Mouse (Mus musculus): ENCODE results near the gene St5. TPM values are rescaled to one million over a fixed set of nuclear protein-coding genes. Genes with fewer than 3 reads are reported as not detected.

Gene St5
- polyA plus RNA-seq (2012; rRNA removed), result 35.8 and 51.2 TPM in 2 replicates

- DNase-seq (ENCODE audit: low read depth), result no peak
Observed at GRCm38 (mm10) chr7:109703190-109704015, at the start of gene St5, which contains the start of gene Akip1. TSS of gene St5 (minus strand) at chr7:109703605. TSS of gene Akip1 (plus strand) at chr7:109703690.

GRCm38 (mm10) chr7:109752008-109752925, 48.9 kb upstream of the St5 start, which contains the start of gene Tmem9b:
TSS of gene Tmem9b (minus strand) at chr7:109752875.
- no peak for DNase-seq (ENCODE audit: low read depth)

DNA sequence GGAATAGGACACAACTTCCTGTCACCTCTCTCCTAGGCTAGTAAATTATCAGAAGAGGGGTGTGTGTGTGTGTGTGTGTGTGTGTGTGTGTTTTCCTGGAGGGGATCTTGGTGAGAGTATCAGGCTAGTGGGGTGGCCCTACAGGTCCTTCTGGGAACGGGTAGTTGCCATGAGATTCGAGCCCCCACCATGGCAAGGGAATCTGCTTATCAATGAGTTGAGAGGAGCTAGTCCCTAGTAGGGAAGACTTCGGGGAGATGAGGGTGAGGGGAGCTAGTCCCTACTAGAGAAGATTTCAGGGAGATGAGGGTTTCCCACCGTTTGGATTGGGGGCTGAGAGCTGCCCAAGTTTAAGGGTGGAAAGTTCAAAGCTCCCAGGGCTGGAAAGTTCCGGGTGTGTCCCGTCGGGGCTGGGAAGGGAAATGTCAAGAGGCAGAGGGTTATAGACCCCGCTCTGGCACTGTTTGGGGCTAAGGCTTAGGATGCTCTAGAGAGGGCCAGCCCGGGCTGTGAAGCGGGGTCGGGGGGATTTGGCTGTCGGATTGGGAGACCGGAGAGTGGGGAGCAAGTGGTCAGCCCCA, 48.1 kb upstream of the St5 start:
- DNase-seq (ENCODE audit: low read depth), result no peak

- no peak for DNase-seq (ENCODE audit: low read depth)
Observed at GRCm38 (mm10) chr7:109747747-109748146, 44.3 kb upstream of the St5 start.

- no peak for DNase-seq (ENCODE audit: low read depth)
Observed at GRCm38 (mm10) chr7:109741703-109742102, 38.3 kb upstream of the St5 start.

- DNase-seq (ENCODE audit: low read depth), result no peak
Observed at GRCm38 (mm10) chr7:109741060-109741459, 37.7 kb upstream of the St5 start.

- DNase-seq (ENCODE audit: low read depth), result no peak
Observed at GRCm38 (mm10) chr7:109739822-109740370, 36.5 kb upstream of the St5 start.

DNA sequence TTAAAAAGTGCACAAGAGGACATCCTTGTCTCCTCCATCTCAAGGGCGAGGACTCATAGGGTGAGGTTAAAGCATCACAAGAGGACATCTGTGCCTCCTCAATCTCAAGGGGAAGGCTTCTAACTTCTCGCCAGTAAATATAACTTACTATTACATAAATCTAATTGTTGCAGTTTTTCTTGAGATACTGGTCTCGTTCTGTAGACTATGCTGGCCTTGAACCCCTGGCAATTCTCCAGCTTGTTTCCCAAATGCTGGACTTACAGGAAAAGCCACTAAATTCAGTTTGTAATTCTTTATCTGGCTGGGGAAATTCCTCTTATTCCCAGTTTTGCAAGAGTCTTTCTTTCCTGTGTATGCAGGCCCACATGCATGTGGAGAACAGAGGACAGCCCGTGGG, 31.4 kb upstream of the St5 start:
- DNase-seq (ENCODE audit: low read depth), result no peak

- DNase-seq (ENCODE audit: low read depth), result no peak
Observed at GRCm38 (mm10) chr7:109731626-109732025, 28.2 kb upstream of the St5 start, which contains the start of gene Ascl3. TSS of gene Ascl3 (minus strand) at chr7:109731726.

GRCm38 (mm10) chr7:109723697-109724096, 20.3 kb upstream of the St5 start, which contains the start of gene BC051019:
TSS of gene BC051019 (minus strand) at chr7:109723850.
- DNase-seq (ENCODE audit: low read depth), result no peak

GRCm38 (mm10) chr7:109723114-109723513, 19.7 kb upstream of the St5 start:
- DNase-seq (ENCODE audit: low read depth), result no peak

GRCm38 (mm10) chr7:109722618-109723017, 19.2 kb upstream of the St5 start:
- DNase-seq (ENCODE audit: low read depth), result no peak

GRCm38 (mm10) chr7:109719286-109719685, 15.9 kb upstream of the St5 start:
- no peak for DNase-seq (ENCODE audit: low read depth)

GRCm38 (mm10) chr7:109713434-109713982, 10.1 kb upstream of the St5 start:
- no peak for DNase-seq (ENCODE audit: low read depth)

DNA sequence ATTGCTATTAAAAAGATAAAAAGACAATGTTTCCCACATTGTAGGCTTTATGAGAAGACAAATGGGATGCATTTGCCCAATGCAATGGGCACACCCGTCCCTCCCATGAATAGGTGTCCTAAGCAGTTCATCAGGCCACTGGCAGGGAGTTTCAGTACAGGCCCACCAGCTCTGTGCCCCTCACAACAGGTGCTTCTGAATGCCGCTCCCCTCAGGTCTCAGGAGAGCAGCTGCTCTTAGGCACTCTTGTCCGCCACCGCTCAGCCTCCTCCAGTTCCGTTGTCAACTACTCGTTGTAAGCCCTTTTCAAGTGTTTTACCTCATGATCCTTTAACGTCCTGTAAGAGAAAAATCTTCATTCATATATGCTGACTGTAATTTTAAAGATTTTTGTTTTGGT, 8.8 kb upstream of the St5 start:
- no peak for DNase-seq (ENCODE audit: low read depth)

DNA sequence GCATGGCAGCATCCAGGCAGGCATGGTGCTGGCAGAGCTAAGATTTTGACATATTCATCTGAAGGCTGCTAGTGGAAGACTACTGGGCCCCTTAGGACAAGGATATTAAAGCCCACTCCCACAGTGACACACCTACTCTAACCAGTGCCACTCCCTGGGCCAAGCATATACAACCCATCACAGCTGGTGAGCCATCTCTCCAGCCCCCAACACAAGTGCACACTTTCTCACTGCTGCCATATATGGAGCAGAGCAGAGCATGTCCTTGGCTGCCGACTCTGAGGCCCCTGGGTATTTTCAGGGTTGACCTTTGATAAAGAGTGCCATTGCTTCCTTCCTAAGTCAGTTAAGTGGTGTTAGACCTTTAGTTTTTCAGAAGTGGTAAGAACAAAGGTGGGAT, 6.7 kb upstream of the St5 start:
- no peak for DNase-seq (ENCODE audit: low read depth)

DNA sequence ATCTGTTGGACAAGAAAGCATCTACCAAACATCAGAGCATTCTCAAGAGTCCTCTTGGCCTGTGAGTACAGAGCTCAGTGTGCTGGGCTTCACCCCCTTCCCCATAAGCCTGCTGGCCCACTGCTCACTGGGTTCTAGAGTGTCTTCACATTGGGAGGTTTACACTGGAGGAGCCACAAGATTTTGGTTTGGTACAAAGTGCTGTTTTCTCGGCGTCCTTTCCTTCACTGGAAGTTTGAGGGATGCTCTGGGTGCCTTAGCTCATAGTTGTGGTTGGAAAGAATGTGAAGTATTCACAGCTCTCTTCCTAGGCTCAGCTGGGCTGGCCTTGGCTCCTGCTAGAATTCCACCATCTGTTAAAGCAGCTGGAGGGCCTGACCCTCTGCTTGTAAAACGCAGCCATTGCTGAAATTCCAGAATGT, 5.6 kb upstream of the St5 start:
- DNase-seq (ENCODE audit: low read depth), result no peak

DNA sequence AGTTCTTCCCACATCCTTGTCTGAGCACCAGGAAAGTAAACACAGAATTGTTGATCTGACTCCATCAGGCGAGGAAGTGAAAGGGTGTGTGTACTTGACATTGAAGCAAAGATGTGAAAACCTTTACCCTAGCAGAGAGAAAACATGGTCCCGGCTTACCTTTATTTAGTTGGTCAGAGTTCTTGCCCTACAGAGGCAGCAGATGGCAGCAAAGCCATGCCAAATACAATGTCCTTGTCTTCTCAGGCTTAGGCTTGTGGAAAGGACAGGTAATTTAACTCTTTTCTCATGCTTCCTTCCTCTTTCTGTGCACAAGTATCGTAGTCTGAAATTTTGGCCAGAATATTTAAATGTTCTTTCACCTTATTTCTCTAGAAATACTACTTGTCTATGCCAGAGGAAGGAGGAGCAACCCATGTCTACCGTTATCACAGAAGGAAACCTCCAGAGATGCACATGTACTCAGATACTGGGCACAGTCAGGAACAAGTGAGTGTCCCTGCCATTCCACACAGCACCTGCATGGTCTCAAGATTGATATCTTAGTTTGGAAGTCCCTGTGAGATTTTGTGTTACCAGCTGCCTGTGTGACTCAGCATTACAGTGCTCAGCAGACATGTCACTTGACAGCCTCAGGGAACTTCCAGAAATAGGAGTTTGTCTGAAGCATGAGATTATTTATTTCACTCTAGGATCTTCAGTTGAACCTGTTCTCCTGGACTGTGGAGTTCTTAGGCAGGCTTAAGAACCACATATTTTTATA, 3.8 kb upstream of the St5 start:
- DNase-seq (ENCODE audit: low read depth), result no peak

- DNase-seq (ENCODE audit: low read depth), result no peak
Observed at GRCm38 (mm10) chr7:109704461-109704860, 1.1 kb upstream of the St5 start.

DNA sequence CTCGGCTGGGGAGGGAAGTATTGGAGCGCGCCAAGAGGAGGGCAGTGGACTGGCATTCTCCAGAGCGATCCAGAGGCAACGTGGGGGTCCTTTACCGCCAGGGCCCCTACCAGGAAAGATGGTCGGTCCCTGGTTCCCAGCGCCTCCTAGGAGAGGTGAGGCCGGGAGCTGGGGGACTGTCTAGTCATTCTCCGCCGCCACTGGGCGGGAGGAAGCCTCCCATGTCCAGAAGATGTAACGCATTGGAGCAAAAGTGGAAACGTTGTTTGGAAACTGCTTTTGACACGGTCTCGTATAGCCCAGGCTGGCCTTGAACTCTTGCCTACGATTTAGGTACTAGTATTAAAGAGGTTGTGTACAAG, 592 bp upstream of the St5 start:
- no peak for DNase-seq (ENCODE audit: low read depth)

DNA sequence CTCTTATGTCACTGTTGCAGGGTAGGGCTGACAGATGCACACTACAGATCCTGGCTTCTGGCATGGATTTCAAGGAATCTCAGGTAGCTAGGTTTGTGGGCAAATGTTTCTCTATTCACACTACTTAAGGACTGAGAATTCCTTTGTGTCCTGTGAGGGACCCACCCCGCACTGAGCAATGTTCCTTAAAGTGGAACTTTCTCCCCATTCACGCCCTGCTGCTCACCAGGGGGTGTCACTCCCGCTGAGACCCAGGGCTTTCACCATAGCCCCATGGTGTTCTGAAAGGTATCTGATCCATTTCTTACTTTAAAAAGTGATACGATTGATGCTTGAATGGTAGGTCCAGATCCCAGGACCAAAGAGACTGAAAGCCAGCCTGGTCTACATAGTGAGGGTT, 684 bp downstream of the St5 start:
- DNase-seq (ENCODE audit: low read depth), result no peak

Data from gonadal fat pad, adult 2 months (tissue).